Mouse (Mus musculus) urinary bladder, postnatal 36 days (tissue): ENCODE data around the gene Runx2.
A peak's percentile ranks its signal among the peaks of the same experiment; 100 is the strongest.

ENCODE experiments used
- DNase-seq, 2 experiments: peaks; one replicate each; pipeline ENCODE4 v3.0.0; 2022; ENCODE audit warnings: low spot score in 2 of 2, mixed read lengths in 1 of 2

Runx2 gene

GRCm38 (mm10) chr17:44460156-44460555 is 354.4 kb downstream of the Runx2 start:
- no peak for DNase-seq

GRCm38 (mm10) chr17:44459029-44459428 is 355.6 kb downstream of the Runx2 start:
- DNase-seq: no peak

DNA sequence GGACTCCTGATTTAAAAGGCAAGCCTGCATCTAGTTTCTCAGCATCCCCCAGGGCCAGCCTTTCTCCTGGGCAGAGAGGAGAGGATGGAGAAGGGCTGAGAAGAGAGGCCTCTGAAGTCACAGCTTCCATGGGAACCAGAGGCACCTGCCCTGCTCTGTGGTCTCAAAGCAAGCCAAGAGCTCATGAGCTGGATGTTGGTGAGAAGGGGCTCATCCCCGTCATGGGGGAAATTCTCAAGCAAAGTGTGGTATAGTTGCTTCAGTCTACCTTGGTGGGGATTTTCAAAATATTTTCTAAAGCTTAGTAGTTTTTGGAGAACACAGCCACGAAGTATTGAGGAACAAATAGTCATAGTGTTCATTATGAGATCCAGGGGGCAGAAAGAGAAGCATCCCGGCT is 357.9 kb downstream of the Runx2 start:
- no peak for DNase-seq

DNA sequence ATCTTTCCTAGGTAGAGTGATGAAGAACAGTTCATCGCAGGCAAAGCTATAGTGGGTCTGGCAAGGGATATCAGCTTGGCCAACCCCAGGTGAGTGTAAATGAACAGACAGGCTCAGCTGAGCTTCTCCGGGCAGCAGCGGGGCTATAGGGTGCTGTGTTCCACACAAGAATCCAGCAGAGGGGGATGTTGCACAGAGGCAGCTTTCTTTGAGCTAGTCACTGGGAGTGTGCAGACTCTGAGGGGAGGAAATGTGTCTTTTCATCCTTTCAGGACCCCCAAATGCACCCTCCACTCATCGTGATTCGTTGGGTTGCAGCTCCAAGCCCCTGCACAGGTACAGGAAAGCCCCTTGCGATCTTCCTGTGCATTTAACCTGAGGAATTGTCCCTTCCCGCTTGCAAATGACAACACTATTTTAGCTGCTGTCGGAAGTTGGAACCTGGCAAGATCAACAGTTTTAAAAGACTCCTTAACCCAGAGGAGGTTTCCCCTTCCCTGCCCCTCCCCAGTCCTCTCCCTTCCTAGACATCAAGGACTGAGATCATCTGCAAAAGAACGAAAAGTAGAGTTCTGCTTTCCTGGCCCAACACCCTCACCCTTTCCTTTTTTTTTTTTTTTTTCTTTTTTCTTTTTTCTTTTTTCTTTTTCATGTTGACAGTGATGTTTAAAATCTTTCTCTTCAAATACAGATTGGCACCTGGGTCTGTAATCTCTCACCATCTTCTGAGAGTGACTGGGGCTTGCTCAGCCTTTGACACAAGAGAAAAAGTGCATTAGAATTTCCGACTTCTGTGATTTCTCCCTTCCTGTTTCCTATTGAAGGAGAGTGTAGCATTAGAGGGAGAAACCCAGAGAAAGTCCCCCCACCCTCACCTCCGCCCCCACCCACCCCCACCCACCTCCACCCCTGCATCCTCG is 358.7 kb downstream of the Runx2 start:
- peak; percentile 50 to 56 for DNase-seq

DNA sequence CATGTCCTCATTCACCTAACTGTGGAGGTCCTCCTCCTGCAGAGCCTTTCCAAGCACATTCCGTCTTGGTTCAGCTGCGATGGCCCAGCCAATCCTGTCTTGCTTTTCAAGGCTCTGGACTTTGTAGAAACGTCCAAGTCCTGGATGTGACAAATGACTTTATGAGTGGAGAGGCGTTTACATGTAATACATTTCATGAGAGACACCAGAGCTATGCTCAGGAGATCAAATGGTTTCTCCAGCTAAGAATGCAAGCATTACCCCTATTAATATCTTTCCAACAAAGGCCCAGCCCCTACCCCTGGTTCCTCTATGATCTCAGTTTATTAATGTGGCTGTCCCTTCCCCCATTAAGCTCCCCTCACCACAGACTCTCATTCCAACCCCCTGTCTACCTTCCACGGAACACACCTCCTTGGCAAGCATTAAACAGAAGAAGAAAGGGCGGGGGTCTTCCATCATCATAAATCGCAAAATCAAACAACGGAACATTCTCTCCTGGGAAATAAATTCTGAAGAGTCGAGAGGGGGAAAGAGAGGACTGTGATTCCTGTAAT is 364.6 kb downstream of the Runx2 start:
- no peak for DNase-seq
